Mouse (Mus musculus) kidney, embryonic 14.5 days (tissue): Measurements from ENCODE around the gene Nars2. TPM values are rescaled to one million over a fixed set of nuclear protein-coding genes. Genes with fewer than 3 reads are reported as not detected.

Experiments used
- ATAC-seq: fragments of 200-750 bp; cut with Nextera tagmentation; 2 replicates; pipeline ENCODE4 v1.8.0; 2017; ENCODE audit warnings: moderate number of reproducible peaks, mild to moderate bottlenecking, moderate TSS enrichment, moderate library complexity; ENCODE audit not compliant: low FRiP score, low TSS enrichment
- H3K27ac ChIP-seq: fragments of 300-500 bp; sonication (generic); 2 replicates; pipeline ENCODE4 v1.5.1; 2014; ENCODE audit warnings: low read depth, mild to moderate bottlenecking, low read length, moderate library complexity, mixed read lengths
- H3K27me3 ChIP-seq: fragments of 300-500 bp; sonication (generic); 2 replicates; pipeline ENCODE4 v1.6.1; 2014; ENCODE audit warnings: mild to moderate bottlenecking, low read length; ENCODE audit not compliant: control insufficient read depth, insufficient read depth
- H3K36me3 ChIP-seq: fragments of 300-500 bp; sonication (generic); 2 replicates; pipeline ENCODE4 v1.6.1; 2014; ENCODE audit warnings: low read length, mixed read lengths; ENCODE audit not compliant: control insufficient read depth, insufficient read depth
- H3K4me1 ChIP-seq: fragments of 300-500 bp; sonication (generic); 2 replicates; pipeline ENCODE4 v1.6.1; 2014; ENCODE audit warnings: low read length, mixed read lengths; ENCODE audit not compliant: control insufficient read depth, insufficient read depth
- H3K4me2 ChIP-seq: fragments of 300-500 bp; sonication (generic); replicated peaks from 2 replicates; pipeline ENCODE4 v1.6.1; 2014; ENCODE audit warnings: low read depth, mild to moderate bottlenecking, low read length
- H3K4me3 ChIP-seq: fragments of 300-500 bp; sonication (generic); 2 replicates; pipeline ENCODE4 v1.5.1; 2014; ENCODE audit warnings: mild to moderate bottlenecking, low read length
- H3K9ac ChIP-seq: fragments of 300-500 bp; sonication (generic); 2 replicates; pipeline ENCODE4 v1.6.1; 2014; ENCODE audit warnings: low read depth, mild to moderate bottlenecking, low read length, moderate library complexity
- H3K9me3 ChIP-seq: fragments of 300-500 bp; sonication (generic); 2 replicates; pipeline ENCODE4 v1.6.1; 2016; ENCODE audit warnings: low read length; ENCODE audit not compliant: control insufficient read depth
- WGBS: fragments of 180-500 bp; shearing (Covaris S2); extraction: QIAGEN DNeasy Blood & Tissue Kit; methylation state at CpG from one replicate; pipeline ENCODE4 v1.1.7; 2014; 5-methylcytosine and 5-hydroxymethylcytosine counted together
- polyA plus RNA-seq: library from polyadenylated mRNA; unstranded; fragments of >200 nt; fragmentation: Nextera tagmentation; extraction: Ambion mirVana; gene quantifications from 2 replicates; pipeline ENCODE4 v1.2.1, GENCODE M21; 2014

Gene Nars2
- polyA plus RNA-seq, 1 experiment from 2014 or later: 26.0 TPM

DNA sequence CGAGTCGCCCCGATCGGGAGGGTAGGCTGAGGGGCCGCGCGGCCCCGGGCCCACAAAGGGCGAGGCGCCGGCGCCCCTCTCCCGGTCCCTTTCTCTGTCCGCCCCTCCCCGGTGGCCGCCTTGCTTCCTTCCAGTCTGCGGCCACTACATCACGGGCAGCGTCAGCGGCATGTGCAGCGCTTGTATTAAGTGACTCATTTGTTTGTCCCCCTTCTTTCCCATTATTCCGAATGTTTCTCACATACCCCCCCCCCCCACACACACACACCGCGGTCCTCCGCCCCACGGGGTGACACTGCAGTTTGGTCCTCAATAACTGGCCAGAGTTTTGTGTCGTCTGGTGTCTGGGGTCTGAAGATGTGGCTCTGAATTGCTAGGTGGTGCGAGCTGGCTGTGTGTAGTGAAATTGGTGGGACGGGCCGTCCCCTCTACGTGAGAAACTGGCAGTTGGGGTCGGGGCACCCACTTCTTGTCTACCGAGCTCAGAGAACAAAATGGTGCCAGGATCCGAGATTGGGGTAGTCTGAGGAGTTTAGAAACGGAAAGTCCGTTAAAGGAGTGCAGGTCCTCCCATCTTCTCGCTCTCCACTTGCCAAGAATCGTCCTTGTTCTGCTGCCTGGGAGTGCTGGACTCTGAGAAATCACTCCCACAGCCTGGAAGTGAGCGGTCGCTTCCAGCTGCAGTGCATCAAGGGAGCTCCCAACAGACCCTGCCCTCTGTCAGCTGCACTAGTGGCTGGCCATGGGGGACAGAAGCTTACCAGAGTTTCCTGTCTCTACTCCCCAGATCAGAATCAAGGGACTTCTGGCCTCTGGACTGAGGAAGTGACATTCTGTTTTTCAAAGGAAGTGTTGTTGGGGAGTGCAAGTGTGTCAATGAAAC, 131.2 kb downstream of the Nars2 start:
- Histone ChIP-seq H3K9ac (peak overlapping the region; percentile 97), H3K4me3 (peak overlapping the region; percentile 89), H3K4me2 (peak overlapping the region; percentile 64), H3K9me3 (no peaks in the 10 kb centered on the region), H3K27me3 (no peaks in the 10 kb centered on the region), H3K4me1 (peaks cover 38% of the 10 kb centered on the region), H3K36me3 (no peaks in the 10 kb centered on the region), H3K27ac (peak overlapping the region; percentile 95)
- ATAC-seq: peak; percentile 73
- under 1% methylated on average over 40 of the region's 40 CpGs for WGBS

DNA sequence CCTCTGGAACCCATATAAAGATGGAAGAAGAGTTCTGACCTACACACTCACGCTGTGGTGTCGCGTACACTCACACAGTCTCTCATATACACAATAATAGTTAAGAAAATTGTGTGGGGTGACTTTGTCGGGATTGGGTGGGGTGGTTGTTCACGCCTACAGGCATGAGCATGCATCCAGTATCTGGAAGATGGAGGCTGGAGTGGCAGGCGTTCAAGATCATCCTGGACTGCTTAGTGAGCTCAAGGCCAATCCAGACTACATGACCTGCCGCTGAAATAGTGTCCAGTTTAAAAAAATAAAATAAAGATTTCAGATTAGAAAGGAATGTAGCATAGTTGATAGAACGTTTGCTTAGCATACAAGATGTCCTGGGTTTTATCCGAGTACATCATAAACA, 132.3 kb downstream of the Nars2 start:
- Histone ChIP-seq H3K4me2 (peak overlapping the region; percentile 64), H3K36me3 (no peaks in the 10 kb centered on the region), H3K9ac (no peak overlapping the region), H3K4me3 (no peak overlapping the region; the same call in 1 of the 2 replicates), H3K27me3 (no peaks in the 10 kb centered on the region), H3K4me1 (peaks cover 36% of the 10 kb centered on the region), H3K9me3 (no peaks in the 10 kb centered on the region), H3K27ac (peak overlapping the region; percentile 95; the same call in 1 of the 2 replicates)
- no peak for ATAC-seq
- 76% methylated on average over 9 of the region's 9 CpGs for WGBS

DNA sequence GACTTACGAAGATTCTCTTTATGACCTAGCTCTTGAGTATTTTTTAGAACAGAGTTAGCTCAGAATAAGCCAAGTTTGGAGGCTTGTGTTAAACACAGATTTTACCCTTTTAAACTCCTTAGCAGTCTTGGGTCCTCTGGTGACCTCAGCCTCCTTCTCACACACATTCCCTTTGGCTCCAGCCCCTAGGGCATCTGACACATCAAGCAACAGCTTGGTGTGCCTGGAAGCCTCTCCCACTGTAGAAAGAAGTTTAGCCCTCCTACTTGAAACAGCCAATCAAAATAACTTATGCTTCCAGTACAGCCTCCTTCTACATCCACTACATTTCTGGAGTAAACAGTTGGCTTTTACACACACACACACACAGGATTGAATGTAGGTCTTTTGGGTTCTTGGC, 132.9 kb downstream of the Nars2 start:
- Histone ChIP-seq H3K9ac (no peak overlapping the region), H3K4me1 (peaks cover 35% of the 10 kb centered on the region), H3K4me3 (no peak overlapping the region), H3K27me3 (no peaks in the 10 kb centered on the region), H3K9me3 (no peaks in the 10 kb centered on the region), H3K27ac (no peak overlapping the region), H3K36me3 (no peaks in the 10 kb centered on the region), H3K4me2 (no peak overlapping the region)
- 85% methylated on average over 1 of the region's 1 CpGs for WGBS
- ATAC-seq: no peak

DNA sequence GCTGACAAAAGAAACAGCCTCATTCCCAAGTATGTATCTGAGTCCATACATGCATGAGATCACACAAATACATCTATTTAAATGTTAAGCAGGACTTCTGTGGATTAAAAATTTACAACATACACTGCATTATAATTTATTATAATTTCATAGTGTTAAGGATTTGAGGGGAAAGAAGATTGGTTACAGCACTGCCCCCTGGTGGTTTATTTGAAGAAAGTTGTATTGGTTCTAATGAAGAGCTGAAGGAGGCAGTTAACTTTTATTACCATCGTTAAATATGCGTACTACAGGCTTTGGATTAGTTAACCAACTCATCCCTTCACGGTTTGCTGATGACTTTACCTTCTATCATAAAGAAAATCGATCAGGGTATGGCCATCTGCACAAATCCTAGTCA, 134.0 kb downstream of the Nars2 start:
- Histone ChIP-seq H3K4me3 (no peak overlapping the region), H3K4me1 (peaks cover 24% of the 10 kb centered on the region), H3K4me2 (no peak overlapping the region), H3K36me3 (no peaks in the 10 kb centered on the region), H3K27ac (no peak overlapping the region), H3K9ac (no peak overlapping the region), H3K27me3 (no peaks in the 10 kb centered on the region), H3K9me3 (no peaks in the 10 kb centered on the region)
- no peak for ATAC-seq
- 8% methylated on average over 4 of the region's 4 CpGs for WGBS

DNA sequence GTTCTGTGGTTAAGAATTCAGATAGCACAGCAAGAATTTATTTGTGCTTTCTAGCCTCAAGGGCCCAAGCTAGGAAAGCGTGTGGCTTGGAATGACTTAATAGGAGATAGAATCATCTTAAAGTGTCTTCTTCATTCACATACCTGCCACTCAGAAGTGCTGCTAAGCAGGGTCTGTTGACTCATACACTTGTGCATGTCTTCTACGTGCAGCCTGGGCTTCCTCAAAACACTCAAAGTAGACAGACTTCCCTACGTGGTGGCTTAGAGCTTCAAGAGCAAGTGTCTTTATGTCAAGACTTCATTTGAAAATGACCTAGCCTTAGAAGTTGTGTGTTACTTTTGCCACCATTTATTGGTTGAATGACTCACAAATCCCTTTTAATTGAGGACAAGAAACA, 142.9 kb downstream of the Nars2 start:
- no peak for ATAC-seq
- Histone ChIP-seq H3K4me2 (no peak overlapping the region), H3K27ac (no peak overlapping the region), H3K4me3 (no peak overlapping the region), H3K4me1 (no peaks in the 10 kb centered on the region), H3K36me3 (no peaks in the 10 kb centered on the region), H3K27me3 (no peaks in the 10 kb centered on the region), H3K9me3 (no peaks in the 10 kb centered on the region), H3K9ac (no peak overlapping the region)
- WGBS: 80% methylated on average over 3 of the region's 3 CpGs

DNA sequence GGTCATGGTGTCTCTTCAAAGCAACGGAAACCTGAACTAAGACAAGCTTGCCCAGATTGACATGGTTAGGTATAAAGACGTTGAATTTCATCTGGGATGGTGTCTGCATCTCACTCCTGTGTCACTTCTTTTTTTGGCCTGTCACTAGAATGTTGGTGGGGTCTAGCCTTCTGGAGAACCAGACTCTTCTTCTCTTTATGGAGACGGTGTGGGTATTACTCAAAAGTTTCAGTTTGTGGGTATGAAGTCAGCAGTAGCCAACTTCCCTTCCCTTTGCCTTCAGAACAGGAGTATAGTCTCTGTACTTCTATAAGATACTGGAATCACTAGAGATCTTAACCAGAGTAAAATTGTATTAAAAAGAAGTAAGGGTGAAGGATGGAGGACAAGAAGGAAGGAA, 156.8 kb downstream of the Nars2 start:
- WGBS: 93% methylated on average over 3 of the region's 3 CpGs
- ATAC-seq: no peak

More for the DNA sequence above, 156.8 kb downstream of the Nars2 start:
- no peaks in the 10 kb centered on the region for H3K9me3 ChIP-seq
- H3K4me1 ChIP-seq: no peaks in the 10 kb centered on the region
- H3K4me3 ChIP-seq: no peak overlapping the region
- no peak overlapping the region for H3K9ac ChIP-seq
- no peak overlapping the region for H3K27ac ChIP-seq
- H3K4me2 ChIP-seq: no peak overlapping the region
- no peaks in the 10 kb centered on the region for H3K27me3 ChIP-seq
- no peaks in the 10 kb centered on the region for H3K36me3 ChIP-seq

Other genes with a start within 250 kb of the Nars2 start
- gene Gab2, start 130.1 kb downstream of the Nars2 start, polyA plus RNA-seq: 7.8 and 12.1 TPM in 2 replicates